30 mouse cellular contexts compared by ENCODE assay signal in the genomic region with DNA sequence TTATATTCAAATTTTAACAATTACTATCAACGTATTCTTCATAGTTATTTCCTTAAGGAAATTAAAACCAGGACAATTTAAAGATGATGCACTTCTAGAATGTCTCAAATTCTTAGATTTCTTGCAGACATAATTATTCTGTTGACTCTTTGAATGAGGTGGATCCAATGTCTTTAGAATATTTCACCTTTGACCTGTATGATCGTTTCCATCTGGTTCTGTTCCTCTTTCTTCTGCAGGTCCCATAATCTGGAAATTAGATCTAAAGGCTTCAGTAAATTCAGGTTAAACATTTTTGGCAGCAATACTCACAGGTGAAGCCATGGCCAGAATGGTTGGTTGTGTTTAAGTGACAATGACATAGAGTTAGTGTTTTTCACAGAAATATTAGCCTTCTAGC.
"Had no signal": no experiment of that assay in that cellular context is flagged by ENCODE, and none has a peak within 500 bp of the region (broad histone marks: within the 10 kb centered on the region; RNA-seq: fewer than 3 reads in every experiment).

No protein-coding gene starts in this region.

- H3K27me3 ChIP-seq: limb, embryonic 12.5 days; limb, embryonic 13.5 days; limb, embryonic 15.5 days; liver, embryonic 12.5 days; liver, embryonic 13.5 days; liver, embryonic 15.5 days; lung, embryonic 15.5 days; megakaryocyte, embryonic 14.5 days; midbrain, embryonic 12.5 days; midbrain, embryonic 13.5 days; midbrain, embryonic 15.5 days; neural tube, embryonic 12.5 days had no signal

- H3K9ac ChIP-seq: limb, embryonic 12.5 days; limb, embryonic 13.5 days; limb, embryonic 15.5 days; liver, embryonic 12.5 days; liver, embryonic 13.5 days; liver, embryonic 14.5 days; liver, embryonic 15.5 days; liver, postnatal 0 days; lung, embryonic 14.5 days; lung, embryonic 15.5 days; midbrain, embryonic 12.5 days; midbrain, embryonic 13.5 days; midbrain, embryonic 15.5 days; neural tube, embryonic 12.5 days had no signal

- H3K27ac ChIP-seq: limb, embryonic 10.5 days; limb, embryonic 12.5 days; limb, embryonic 13.5 days; limb, embryonic 15.5 days; liver, embryonic 12.5 days; liver, embryonic 13.5 days; liver, embryonic 14.5 days; liver, embryonic 15.5 days; lung, embryonic 15.5 days; macrophage; midbrain, embryonic 12.5 days; midbrain, embryonic 13.5 days; midbrain, embryonic 15.5 days; neural tube, embryonic 12.5 days had no signal

- H3K4me1 ChIP-seq: limb, embryonic 10.5 days; limb, embryonic 12.5 days; limb, embryonic 13.5 days; limb, embryonic 15.5 days; liver, embryonic 12.5 days; liver, embryonic 13.5 days; liver, embryonic 15.5 days; lung, embryonic 15.5 days; midbrain, embryonic 12.5 days; midbrain, embryonic 13.5 days; midbrain, embryonic 15.5 days; neural tube, embryonic 12.5 days had no signal

- H3K36me3 ChIP-seq: limb, embryonic 10.5 days; limb, embryonic 12.5 days; limb, embryonic 13.5 days; limb, embryonic 15.5 days; liver, embryonic 12.5 days; liver, embryonic 13.5 days; liver, embryonic 15.5 days; lung, embryonic 15.5 days; midbrain, embryonic 12.5 days; midbrain, embryonic 13.5 days; midbrain, embryonic 15.5 days; neural tube, embryonic 12.5 days had no signal

- H3K9me3 ChIP-seq: limb, embryonic 10.5 days; limb, embryonic 13.5 days; limb, embryonic 15.5 days; liver, embryonic 12.5 days; liver, embryonic 13.5 days; liver, embryonic 15.5 days; lung, embryonic 15.5 days; megakaryocyte, embryonic 14.5 days; midbrain, embryonic 12.5 days; midbrain, embryonic 13.5 days; midbrain, embryonic 15.5 days; neural tube, embryonic 12.5 days had no signal

- ATAC-seq: liver, embryonic 12.5 days; liver, postnatal 0 days; lung, postnatal 0 days; midbrain, embryonic 13.5 days; midbrain, embryonic 15.5 days; midbrain, embryonic 16.5 days had no signal

- DNase-seq: left cerebral cortex, postnatal 4 days; liver; liver, embryonic 13.5 days; liver, postnatal 0 days; lung, adult 18-20 months; lung, adult 2 months; lung, embryonic 14.5 days; lung, postnatal 10 days; lung, postnatal 14 days; lung, postnatal 36 days; lung, postnatal 4 days; midbrain, embryonic 14.5 days had no signal

- H3K4me3 ChIP-seq: limb, embryonic 10.5 days; limb, embryonic 12.5 days; limb, embryonic 13.5 days; limb, embryonic 15.5 days; liver, embryonic 12.5 days; liver, embryonic 13.5 days; liver, embryonic 15.5 days; lung, embryonic 15.5 days; megakaryocyte, embryonic 14.5 days; midbrain, embryonic 12.5 days; midbrain, embryonic 13.5 days; midbrain, embryonic 15.5 days; myocyte; neural tube, embryonic 12.5 days had no signal

- H3K4me2 ChIP-seq: limb, embryonic 12.5 days; limb, embryonic 13.5 days; limb, embryonic 15.5 days; liver, embryonic 11.5 days; liver, embryonic 12.5 days; liver, embryonic 13.5 days; liver, embryonic 15.5 days; lung, embryonic 14.5 days; lung, embryonic 15.5 days; midbrain, embryonic 12.5 days; midbrain, embryonic 13.5 days; midbrain, embryonic 15.5 days; neural tube, embryonic 12.5 days had no signal
